Mouse (Mus musculus) hindbrain, embryonic 15.5 days (tissue): ENCODE measurements at regions not wholly inside any gene's neighbourhood (a gene's known extent, or its start where the extent isn't known, plus 50 kb on each side); places are given as distances from the start of the nearest gene placed in this dataset.
A peak's percentile ranks its signal among the peaks of the same experiment; 100 is the strongest.

Experiments used
- ATAC-seq: fragments of 200-750 bp; cut with Nextera tagmentation; 2 replicates; pipeline ENCODE4 v1.8.0; 2017; ENCODE audit warnings: low read depth, moderate number of reproducible peaks, moderate TSS enrichment; ENCODE audit not compliant: low FRiP score
- H3K27ac ChIP-seq: fragments of 300-500 bp; sonication (generic); replicated peaks from 2 replicates; pipeline ENCODE4 v1.5.1; 2015; ENCODE audit warnings: mild to moderate bottlenecking, inconsistent platforms
- H3K27me3 ChIP-seq: fragments of 300-500 bp; sonication (generic); 2 replicates; pipeline ENCODE4 v1.6.1; 2015; ENCODE audit warnings: control low read depth, inconsistent platforms
- H3K36me3 ChIP-seq: fragments of 300-500 bp; sonication (generic); 2 replicates; pipeline ENCODE4 v1.6.1; 2015; ENCODE audit warnings: control low read depth, inconsistent platforms
- H3K4me1 ChIP-seq: fragments of 300-500 bp; sonication (generic); replicated peaks from 2 replicates; pipeline ENCODE4 v1.6.1; 2015; ENCODE audit warnings: control low read depth, inconsistent platforms
- H3K4me2 ChIP-seq: fragments of 300-500 bp; sonication (generic); 2 replicates; pipeline ENCODE4 v1.6.1; 2015; ENCODE audit warnings: moderate library complexity, mild to moderate bottlenecking, inconsistent platforms
- H3K4me3 ChIP-seq: fragments of 300-500 bp; sonication (generic); 2 replicates; pipeline ENCODE4 v1.5.1; 2015; ENCODE audit warnings: mild to moderate bottlenecking, inconsistent platforms
- H3K9ac ChIP-seq: fragments of 300-500 bp; sonication (generic); 2 replicates; pipeline ENCODE4 v1.6.1; 2015; ENCODE audit warnings: inconsistent platforms
- H3K9me3 ChIP-seq: fragments of 300-500 bp; sonication (generic); 2 replicates; pipeline ENCODE4 v1.6.1; 2016; ENCODE audit warnings: control low read depth, inconsistent platforms
- WGBS: fragments of 180-500 bp; shearing (Covaris S2); methylation state at CpG from one replicate; pipeline ENCODE4 v1.1.7; 2015; 5-methylcytosine and 5-hydroxymethylcytosine counted together

- WGBS, result 96% methylated on average over 4 of the region's 4 CpGs
- H3K27ac ChIP-seq, result no peak overlapping the region
- H3K9me3 ChIP-seq, result no peaks in the 10 kb centered on the region
- H3K4me1 ChIP-seq, result no peaks in the 10 kb centered on the region
- no peaks in the 10 kb centered on the region for H3K36me3 ChIP-seq
- ATAC-seq, result no peak
- H3K4me2 ChIP-seq, result no peak overlapping the region
- no peaks in the 10 kb centered on the region for H3K27me3 ChIP-seq
- no peak overlapping the region for H3K4me3 ChIP-seq
- H3K9ac ChIP-seq, result no peak overlapping the region
Measured at GRCm38 (mm10) chr7:92502292-92502905, 58.5 kb upstream of the Ccdc90b start.

- no peaks in the 10 kb centered on the region for H3K36me3 ChIP-seq
- H3K4me2 ChIP-seq, result no peak overlapping the region
- no peak overlapping the region for H3K4me3 ChIP-seq
- no peaks in the 10 kb centered on the region for H3K9me3 ChIP-seq
- 64% methylated on average over 5 of the region's 5 CpGs for WGBS
- H3K27ac ChIP-seq, result no peak overlapping the region
- H3K4me1 ChIP-seq, result no peaks in the 10 kb centered on the region
- 0 out of 2 replicates have a peak, but pooled peaks have one; percentile 30 for ATAC-seq
- no peak overlapping the region for H3K9ac ChIP-seq
- H3K27me3 ChIP-seq, result no peaks in the 10 kb centered on the region
Measured at GRCm38 (mm10) chr7:92506378-92506777, 54.6 kb upstream of the Ccdc90b start.

GRCm38 (mm10) chr7:92509090-92509489 is 51.9 kb upstream of the Ccdc90b start:
- Histone ChIP-seq H3K9ac (no peak overlapping the region), H3K9me3 (no peaks in the 10 kb centered on the region), H3K4me3 (no peak overlapping the region), H3K27me3 (no peaks in the 10 kb centered on the region), H3K4me2 (no peak overlapping the region), H3K36me3 (no peaks in the 10 kb centered on the region), H3K4me1 (no peaks in the 10 kb centered on the region), H3K27ac (no peak overlapping the region)
- no peak for ATAC-seq
- 83% methylated on average over 6 of the region's 6 CpGs for WGBS
